Mouse (Mus musculus): ENCODE results near the gene Selenok. TPM values are rescaled to one million over a fixed set of nuclear protein-coding genes. Genes with fewer than 3 reads are reported as not detected.

The Selenok gene
- polyA plus RNA-seq, 1 experiment from 2014 or later: 333 TPM

DNA sequence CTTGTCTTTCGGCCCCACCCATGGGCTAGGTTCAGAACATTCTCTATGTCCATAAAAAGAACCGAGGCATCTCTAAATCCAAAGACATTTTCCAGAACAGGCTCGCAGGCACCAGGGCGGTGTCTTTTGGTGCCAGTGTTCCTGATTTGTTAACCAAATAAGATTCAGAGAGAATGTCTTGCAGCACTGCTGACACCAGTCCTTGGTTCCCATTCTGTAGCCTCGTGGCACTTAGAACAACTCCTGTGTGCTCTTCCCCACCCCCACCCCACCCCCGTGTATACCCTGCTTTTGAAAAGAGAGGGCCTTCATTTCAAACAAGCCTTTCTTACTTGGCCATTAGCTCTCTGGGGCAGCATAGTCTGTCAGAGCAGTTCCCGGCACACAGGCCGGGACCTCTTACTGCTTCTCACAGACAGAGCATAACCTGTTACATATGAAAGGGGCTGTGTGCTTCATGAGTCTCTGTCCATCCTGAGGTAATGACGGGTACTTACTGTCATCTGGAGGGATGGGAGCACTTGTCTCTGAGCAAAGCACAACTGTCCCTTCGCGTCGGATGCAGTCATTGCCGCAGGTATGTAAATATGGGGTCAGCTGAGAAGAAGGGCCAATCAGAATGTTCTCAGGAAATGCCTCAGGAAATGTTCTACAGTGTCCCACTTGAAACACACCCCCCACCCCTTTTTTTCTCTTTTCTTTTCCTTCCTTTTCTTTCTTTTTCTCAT lies 30.8 kb downstream of the Selenok start:
- ATAC-seq (ENCODE audit: insufficient number of reproducible peaks, low FRiP score, low TSS enrichment, low read depth): no peak
- H3K4me3 ChIP-seq: no peak overlapping the region
- no peaks in the 10 kb centered on the region for H3K9me3 ChIP-seq
- 79% methylated on average over 13 of the region's 13 CpGs for WGBS
- no peak overlapping the region for H3K4me2 ChIP-seq
- H3K36me3 ChIP-seq: peaks cover 35% of the 10 kb centered on the region
- H3K27ac ChIP-seq: no peak overlapping the region
- no peak overlapping the region for H3K9ac ChIP-seq
- no peaks in the 10 kb centered on the region for H3K27me3 ChIP-seq
- H3K4me1 ChIP-seq: no peaks in the 10 kb centered on the region

GRCm38 (mm10) chr14:29999475-29999811 lies 31.3 kb downstream of the Selenok start:
- Histone ChIP-seq H3K27ac (no peak overlapping the region), H3K4me1 (no peaks in the 10 kb centered on the region), H3K4me2 (no peak overlapping the region), H3K36me3 (peaks cover 30% of the 10 kb centered on the region), H3K9me3 (no peaks in the 10 kb centered on the region), H3K4me3 (no peak overlapping the region), H3K9ac (no peak overlapping the region), H3K27me3 (no peaks in the 10 kb centered on the region)
- WGBS: 94% methylated on average over 3 of the region's 3 CpGs
- ATAC-seq (ENCODE audit: insufficient number of reproducible peaks, low FRiP score, low TSS enrichment, low read depth): no peak

DNA sequence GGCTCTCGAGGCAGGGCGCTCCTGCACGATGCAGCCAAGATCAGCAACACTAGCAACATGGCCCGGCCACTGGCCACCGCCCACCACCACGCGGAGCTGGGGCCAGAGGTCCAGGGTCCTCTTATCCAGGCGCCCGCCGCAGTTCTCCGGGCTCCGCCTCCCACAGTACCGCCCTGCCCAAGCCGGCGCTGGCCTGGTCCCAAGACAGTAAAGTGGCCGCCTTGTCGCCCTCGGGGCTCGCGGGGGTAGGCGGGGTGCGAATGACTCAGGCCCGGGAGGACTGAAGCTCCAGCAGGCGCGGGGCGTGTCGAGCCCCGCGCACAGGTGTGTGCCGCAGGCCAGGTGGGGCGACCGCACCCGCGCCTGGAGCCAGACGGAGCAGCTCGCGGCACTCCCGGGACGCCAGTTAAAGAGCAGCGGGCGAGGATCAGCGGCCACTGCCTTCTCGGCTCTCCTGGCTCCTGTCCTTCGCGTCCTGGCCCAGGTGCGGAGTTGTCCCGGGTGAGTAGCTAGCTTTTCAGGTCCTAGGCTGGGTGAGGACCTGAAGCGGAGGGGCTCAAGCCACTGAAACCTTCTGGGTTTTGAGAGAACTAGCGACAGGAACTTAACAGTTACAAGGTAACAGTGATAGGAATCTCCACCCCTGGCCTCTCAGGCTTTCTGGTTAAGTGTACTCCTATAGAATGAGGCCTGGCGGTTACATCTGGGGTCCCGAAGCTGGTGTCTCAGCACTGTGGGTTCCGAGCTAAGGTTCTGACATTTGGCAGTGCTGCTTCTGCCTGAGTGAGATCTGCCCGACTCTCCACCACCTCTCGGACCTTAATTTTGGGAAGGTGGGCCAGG lies 40.8 kb downstream of the Selenok start, which contains the start of the genes Il17rb and Chdh:
TSS of gene Il17rb (minus strand) at position 164 of the 843 bp plus-strand sequence.
TSS of gene Chdh (plus strand) at position 291 of the 843 bp plus-strand sequence.
- H3K4me1 ChIP-seq: peaks cover 35% of the 10 kb centered on the region
- H3K4me3 ChIP-seq: peak within 1 kb of the TSS; percentile 42
- 9% methylated on average over 54 of the region's 54 CpGs for WGBS
- H3K36me3 ChIP-seq: no peaks in the 10 kb centered on the region
- H3K9ac ChIP-seq: 0 out of 2 replicates have a peak within 1 kb of the TSS, but pooled peaks have one; percentile 20
- H3K9me3 ChIP-seq: no peaks in the 10 kb centered on the region
- H3K4me2 ChIP-seq: peak within 1 kb of the TSS; percentile 90
- peaks cover 19% of the 10 kb centered on the region for H3K27me3 ChIP-seq
- peak; percentile 46; the same call in 1 of the 2 replicates for ATAC-seq (ENCODE audit: insufficient number of reproducible peaks, low FRiP score, low TSS enrichment, low read depth)
- peak within 1 kb of the TSS; percentile 74 for H3K27ac ChIP-seq

DNA sequence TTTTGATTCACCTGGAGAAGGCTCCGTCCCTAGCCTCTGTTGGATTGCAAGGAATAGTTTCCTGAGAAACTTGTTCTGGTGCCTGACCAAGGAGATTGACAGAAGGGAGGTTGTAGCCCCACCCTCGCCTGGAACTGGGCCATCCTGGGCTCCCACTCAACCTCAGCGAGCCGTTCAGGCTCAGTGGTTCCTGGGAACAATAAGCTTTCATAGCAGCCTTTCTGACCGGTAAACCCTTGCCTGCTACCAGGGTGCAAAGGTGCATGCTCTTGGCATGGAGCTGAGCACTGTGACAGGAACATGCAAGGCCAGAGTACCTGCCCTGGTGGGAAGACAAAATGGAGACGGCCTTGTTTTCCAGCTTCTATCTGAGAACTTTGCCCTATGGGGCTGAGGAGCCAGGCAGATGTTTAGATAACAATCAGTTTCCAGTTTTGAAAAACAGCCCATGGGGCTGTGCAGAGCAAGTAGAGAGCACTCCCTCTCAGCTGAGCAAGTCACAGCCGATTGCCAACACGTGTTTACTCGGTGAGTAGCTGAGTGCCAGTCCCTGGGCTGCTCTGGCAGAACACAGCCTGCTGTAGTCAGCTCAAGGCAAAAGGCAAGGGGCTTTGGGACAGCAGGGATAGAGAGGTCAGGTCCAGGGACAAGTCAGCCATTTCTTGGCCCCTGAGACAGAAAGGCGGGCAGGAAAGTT lies 41.9 kb downstream of the Selenok start:
- Histone ChIP-seq H3K36me3 (no peaks in the 10 kb centered on the region), H3K9ac (no peak overlapping the region), H3K27ac (peak overlapping the region; percentile 74), H3K27me3 (peaks cover 19% of the 10 kb centered on the region), H3K9me3 (no peaks in the 10 kb centered on the region), H3K4me2 (peak overlapping the region; percentile 3; the same call in 1 of the 2 replicates), H3K4me3 (no peak overlapping the region), H3K4me1 (peaks cover 35% of the 10 kb centered on the region)
- 52% methylated on average over 10 of the region's 10 CpGs for WGBS
- ATAC-seq (ENCODE audit: insufficient number of reproducible peaks, low FRiP score, low TSS enrichment, low read depth): no peak

GRCm38 (mm10) chr14:30011886-30012560 lies 43.9 kb downstream of the Selenok start:
- WGBS: 63% methylated on average over 10 of the region's 10 CpGs
- ATAC-seq (ENCODE audit: insufficient number of reproducible peaks, low FRiP score, low TSS enrichment, low read depth): 0 out of 2 replicates have a peak, but pooled peaks have one; percentile 53
- H3K27me3 ChIP-seq: peaks cover 19% of the 10 kb centered on the region
- H3K4me1 ChIP-seq: peaks cover 35% of the 10 kb centered on the region
- no peak overlapping the region for H3K4me3 ChIP-seq
- H3K9ac ChIP-seq: no peak overlapping the region
- no peak overlapping the region for H3K4me2 ChIP-seq
- H3K9me3 ChIP-seq: no peaks in the 10 kb centered on the region
- H3K27ac ChIP-seq: peak overlapping the region; percentile 54; the same call in 1 of the 2 replicates
- H3K36me3 ChIP-seq: no peaks in the 10 kb centered on the region

GRCm38 (mm10) chr14:30014487-30014886 lies 46.4 kb downstream of the Selenok start:
- WGBS: 39% methylated on average over 10 of the region's 10 CpGs
- H3K36me3 ChIP-seq: no peaks in the 10 kb centered on the region
- no peak overlapping the region for H3K4me3 ChIP-seq
- no peak overlapping the region for H3K4me2 ChIP-seq
- H3K9ac ChIP-seq: no peak overlapping the region
- H3K27me3 ChIP-seq: peaks cover 1% of the 10 kb centered on the region; the same call in 1 of the 2 replicates
- no peak for ATAC-seq (ENCODE audit: insufficient number of reproducible peaks, low FRiP score, low TSS enrichment, low read depth)
- H3K9me3 ChIP-seq: no peaks in the 10 kb centered on the region
- H3K27ac ChIP-seq: no peak overlapping the region
- peaks cover 24% of the 10 kb centered on the region for H3K4me1 ChIP-seq

DNA sequence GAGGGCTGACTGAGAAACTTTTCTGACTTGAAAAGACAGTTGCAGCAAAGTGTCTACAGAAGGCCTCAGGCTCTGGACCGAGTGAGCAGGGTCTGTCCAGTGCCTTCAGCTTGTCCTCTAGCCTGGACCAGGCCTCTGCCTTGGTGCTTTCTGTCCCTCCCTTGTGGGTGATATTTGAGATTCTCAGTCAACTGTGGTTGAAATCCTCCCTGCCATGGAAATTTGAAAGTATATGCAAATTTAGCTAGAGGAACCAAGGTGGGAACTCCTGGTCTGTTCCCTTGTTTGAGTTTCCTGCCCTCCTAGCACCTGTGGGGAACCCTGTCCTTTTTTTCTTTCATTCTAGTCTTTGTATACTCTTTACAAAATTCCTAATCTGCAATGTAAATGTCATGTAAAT lies 46.9 kb downstream of the Selenok start:
- no peak overlapping the region for H3K4me3 ChIP-seq
- ATAC-seq (ENCODE audit: insufficient number of reproducible peaks, low FRiP score, low TSS enrichment, low read depth): no peak
- H3K4me1 ChIP-seq: peaks cover 19% of the 10 kb centered on the region
- WGBS: 66% methylated on average over 1 of the region's 1 CpGs
- no peak overlapping the region for H3K27ac ChIP-seq
- H3K36me3 ChIP-seq: no peaks in the 10 kb centered on the region
- no peak overlapping the region for H3K4me2 ChIP-seq
- H3K9ac ChIP-seq: no peak overlapping the region
- H3K27me3 ChIP-seq: no peaks in the 10 kb centered on the region
- no peaks in the 10 kb centered on the region for H3K9me3 ChIP-seq

DNA sequence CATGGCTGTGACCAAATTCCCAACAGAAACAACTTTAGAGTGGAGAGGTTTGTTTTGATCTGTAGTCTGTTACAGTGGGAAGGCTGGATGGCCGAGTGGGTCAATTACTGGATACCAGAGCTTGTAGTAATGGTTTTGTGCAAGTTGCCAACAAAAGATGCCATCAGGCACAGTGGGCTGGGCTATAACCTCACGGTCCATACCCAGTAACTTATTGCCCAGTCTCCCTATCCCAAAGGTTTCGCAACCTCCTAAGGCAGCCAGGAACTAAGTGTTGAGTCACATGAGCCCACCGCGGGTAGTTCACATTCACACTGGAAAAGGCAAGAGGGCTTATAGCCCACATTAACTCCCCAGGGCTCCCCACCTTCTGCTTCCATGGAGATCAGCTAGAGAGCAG lies 48.6 kb downstream of the Selenok start:
- no peak for ATAC-seq (ENCODE audit: insufficient number of reproducible peaks, low FRiP score, low TSS enrichment, low read depth)
- Histone ChIP-seq H3K27me3 (no peaks in the 10 kb centered on the region), H3K4me1 (peaks cover 15% of the 10 kb centered on the region; the same call in 1 of the 2 replicates), H3K9me3 (no peaks in the 10 kb centered on the region), H3K9ac (no peak overlapping the region), H3K36me3 (no peaks in the 10 kb centered on the region), H3K4me2 (no peak overlapping the region), H3K4me3 (no peak overlapping the region), H3K27ac (no peak overlapping the region)
- 83% methylated on average over 5 of the region's 5 CpGs for WGBS

- no peak overlapping the region for H3K27ac ChIP-seq
- H3K36me3 ChIP-seq: no peaks in the 10 kb centered on the region
- H3K4me1 ChIP-seq: peaks cover 4% of the 10 kb centered on the region; the same call in 1 of the 2 replicates
- no peak for ATAC-seq (ENCODE audit: insufficient number of reproducible peaks, low FRiP score, low TSS enrichment, low read depth)
- H3K4me3 ChIP-seq: no peak overlapping the region
- no peak overlapping the region for H3K9ac ChIP-seq
- no peaks in the 10 kb centered on the region for H3K27me3 ChIP-seq
- H3K9me3 ChIP-seq: no peaks in the 10 kb centered on the region
- H3K4me2 ChIP-seq: no peak overlapping the region
- WGBS: 78% methylated on average over 8 of the region's 8 CpGs
These were observed 49.8 kb downstream of the Selenok start for GRCm38 (mm10) chr14:30017794-30018462.

GRCm38 (mm10) chr14:30018463-30018801 lies 50.3 kb downstream of the Selenok start:
- H3K36me3 ChIP-seq: no peaks in the 10 kb centered on the region
- 94% methylated on average over 4 of the region's 4 CpGs for WGBS
- H3K9me3 ChIP-seq: no peaks in the 10 kb centered on the region
- H3K27me3 ChIP-seq: no peaks in the 10 kb centered on the region
- no peak overlapping the region for H3K27ac ChIP-seq
- H3K4me2 ChIP-seq: no peak overlapping the region
- H3K4me3 ChIP-seq: no peak overlapping the region
- no peak overlapping the region for H3K9ac ChIP-seq
- H3K4me1 ChIP-seq: peaks cover 4% of the 10 kb centered on the region; the same call in 1 of the 2 replicates
- no peak for ATAC-seq (ENCODE audit: insufficient number of reproducible peaks, low FRiP score, low TSS enrichment, low read depth)

DNA sequence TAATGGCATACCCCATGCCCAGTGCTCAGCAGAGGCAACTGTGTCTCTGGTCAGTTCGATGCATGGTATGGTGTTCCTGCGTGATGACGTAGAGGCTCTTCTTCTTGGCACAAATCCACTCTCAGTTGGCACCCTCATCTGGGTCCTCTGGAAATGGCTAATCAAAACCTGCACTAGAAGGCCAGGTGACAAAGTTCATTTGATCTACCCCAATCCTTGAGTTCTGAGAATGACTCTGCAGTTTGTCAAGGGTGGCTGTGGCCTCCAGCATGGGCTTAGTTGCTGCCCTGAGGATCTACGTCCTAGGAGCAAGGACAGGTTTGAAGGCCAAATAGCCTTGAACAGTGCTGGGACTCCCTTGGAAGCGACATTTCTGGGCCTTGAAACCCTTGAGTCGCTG lies 50.7 kb downstream of the Selenok start:
- no peaks in the 10 kb centered on the region for H3K36me3 ChIP-seq
- ATAC-seq (ENCODE audit: insufficient number of reproducible peaks, low FRiP score, low TSS enrichment, low read depth): no peak

More for the DNA sequence above, 50.7 kb downstream of the Selenok start:
- H3K4me3 ChIP-seq: no peak overlapping the region
- H3K4me1 ChIP-seq: peaks cover 4% of the 10 kb centered on the region; the same call in 1 of the 2 replicates
- H3K9ac ChIP-seq: no peak overlapping the region
- WGBS: 90% methylated on average over 6 of the region's 6 CpGs
- H3K27me3 ChIP-seq: no peaks in the 10 kb centered on the region
- H3K27ac ChIP-seq: no peak overlapping the region
- no peaks in the 10 kb centered on the region for H3K9me3 ChIP-seq
- no peak overlapping the region for H3K4me2 ChIP-seq
